Mouse (Mus musculus) thymus, adult 18-20 months (tissue): ENCODE results near the gene Zfp60.

Source experiments
- DNase-seq, 2 experiments: peaks; one replicate each; pipeline ENCODE4 v3.0.0; 2022; ENCODE audit warnings: mixed read lengths in 2 of 2

Gene Zfp60

DNA sequence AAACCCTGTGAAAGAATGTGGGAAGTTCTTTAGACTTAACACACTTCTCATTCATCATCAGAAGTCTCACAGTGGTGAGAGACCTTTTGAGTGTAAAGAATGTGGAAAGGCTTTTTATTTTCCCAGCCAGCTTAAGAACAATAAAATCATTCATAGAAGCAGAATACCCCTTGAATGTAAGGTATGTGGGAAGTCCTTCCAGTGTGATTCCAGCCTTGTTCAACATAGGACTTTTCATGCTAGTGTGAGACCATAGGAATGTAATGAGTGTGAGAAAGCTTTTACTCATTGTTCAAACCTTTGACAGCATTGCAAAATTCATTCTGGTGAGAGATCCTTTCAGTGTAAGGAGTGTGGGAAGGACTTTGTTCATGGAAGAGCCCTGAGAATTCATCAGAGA lies 63.4 kb downstream of the Zfp60 start:
- no peak for DNase-seq

GRCm38 (mm10) chr7:27797906-27798811 lies 67.0 kb downstream of the Zfp60 start:
- no peak for DNase-seq

DNA sequence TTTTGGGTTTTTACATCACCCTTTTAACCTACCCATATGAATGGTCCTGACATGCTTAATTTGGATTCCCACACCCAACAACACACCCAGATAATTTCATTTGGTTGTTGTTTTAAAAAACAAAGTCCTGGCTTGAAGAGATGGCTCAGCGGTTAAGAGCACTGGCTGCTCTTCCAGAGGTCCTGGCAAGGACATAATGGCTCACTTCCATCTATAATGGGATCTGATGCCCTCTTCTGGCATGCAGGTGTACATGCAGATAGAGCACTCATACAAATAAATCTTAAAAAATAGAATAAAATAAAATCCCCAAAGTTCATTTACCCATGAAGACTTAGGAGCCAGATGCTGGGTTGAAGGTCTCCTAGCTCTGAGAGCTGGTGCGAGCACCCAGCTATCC lies 69.9 kb downstream of the Zfp60 start:
- no peak for DNase-seq

GRCm38 (mm10) chr7:27802986-27803385 lies 71.8 kb downstream of the Zfp60 start:
- no peak for DNase-seq
